ENCODE assay signal across 14 mouse cellular contexts in genomic region chr7:101106666-101107065, GRCm38 (mm10). TPM values are rescaled to one million over a fixed set of nuclear protein-coding genes. Genes with fewer than 3 reads are reported as not detected.
A peak's percentile ranks its signal among the peaks of the same experiment; 100 is the strongest.
DNase-seq lines count a peak whose midpoint lies in the region; ATAC-seq and TF ChIP-seq lines count a peak whose summit lies in the region.
"Had no signal": no experiment of that assay in that cellular context is flagged by ENCODE, and none has a peak within 500 bp of the region (broad histone marks: within the 10 kb centered on the region; RNA-seq: fewer than 3 reads in every experiment).

No protein-coding gene starts in this region.

- 59% methylated on average over 2 of the region's 2 CpGs for WGBS in hindbrain, embryonic 10.5 days
- 73% methylated on average over 2 of the region's 2 CpGs for WGBS in hindbrain, embryonic 12.5 days
- 61% methylated on average over 2 of the region's 2 CpGs for WGBS in midbrain, postnatal 0 days
- 63% methylated on average over 2 of the region's 2 CpGs for WGBS in midbrain, embryonic 13.5 days
- 54% methylated on average over 2 of the region's 2 CpGs for WGBS in embryonic facial prominence, embryonic 10.5 days
- WGBS in stomach, postnatal 0 days, result 51% methylated on average over 2 of the region's 2 CpGs

- no peak overlapping the region for H3K4me3 ChIP-seq in hindbrain, embryonic 10.5 days
- no peak overlapping the region for H3K4me3 ChIP-seq in hindbrain, embryonic 12.5 days
- H3K4me3 ChIP-seq in midbrain, postnatal 0 days (ENCODE audit: low read depth, low read length), result no peak overlapping the region
- no peak overlapping the region for H3K4me3 ChIP-seq in midbrain, embryonic 13.5 days (replicated peaks)
- H3K4me3 ChIP-seq in embryonic facial prominence, embryonic 10.5 days, result no peak overlapping the region
- H3K4me3 ChIP-seq in stomach, postnatal 0 days (ENCODE audit: low read depth, low read length), result no peak overlapping the region

- peak; percentile 29 for TF ChIP-seq CTCF in midbrain, postnatal 0 days (IDR thresholded peaks at IDR 0.05)
- peak; percentile 32 for TF ChIP-seq CTCF in stomach, postnatal 0 days (IDR thresholded peaks at IDR 0.05; ENCODE audit: low read depth)

- H3K27ac ChIP-seq in hindbrain, embryonic 10.5 days, result 0 out of 2 replicates have a peak overlapping the region, but pooled peaks have one; percentile 98
- H3K27ac ChIP-seq in hindbrain, embryonic 12.5 days, result no peak overlapping the region
- no peak overlapping the region for H3K27ac ChIP-seq in midbrain, postnatal 0 days (ENCODE audit: low read depth, low read length)
- H3K27ac ChIP-seq in midbrain, embryonic 13.5 days, result no peak overlapping the region
- no peak overlapping the region; the same call in 1 of the 2 replicates for H3K27ac ChIP-seq in embryonic facial prominence, embryonic 10.5 days (replicated peaks)
- no peak overlapping the region for H3K27ac ChIP-seq in stomach, postnatal 0 days (replicated peaks)

- no peak overlapping the region for H3K4me2 ChIP-seq in hindbrain, embryonic 12.5 days (replicated peaks)
- H3K4me2 ChIP-seq in midbrain, postnatal 0 days (ENCODE audit: low read depth, low read length, poor library complexity, severe bottlenecking), result no peak overlapping the region
- no peak overlapping the region for H3K4me2 ChIP-seq in midbrain, embryonic 13.5 days (replicated peaks)
- no peak overlapping the region for H3K4me2 ChIP-seq in stomach, postnatal 0 days (replicated peaks; ENCODE audit: low read depth)

- H3K4me1 ChIP-seq in hindbrain, embryonic 10.5 days (replicated peaks), result peaks cover 28% of the 10 kb centered on the region
- H3K4me1 ChIP-seq in hindbrain, embryonic 12.5 days, result peaks cover 14% of the 10 kb centered on the region
- H3K4me1 ChIP-seq in midbrain, postnatal 0 days (ENCODE audit: insufficient read depth, low read length), result peaks cover 7% of the 10 kb centered on the region; the same call in 1 of the 2 replicates
- H3K4me1 ChIP-seq in midbrain, embryonic 13.5 days (replicated peaks), result peaks cover 27% of the 10 kb centered on the region
- H3K4me1 ChIP-seq in embryonic facial prominence, embryonic 10.5 days, result peaks cover 23% of the 10 kb centered on the region
- H3K4me1 ChIP-seq in stomach, postnatal 0 days (replicated peaks; ENCODE audit: control insufficient read depth, insufficient read depth), result no peaks in the 10 kb centered on the region

- no peaks in the 10 kb centered on the region for H3K27me3 ChIP-seq in hindbrain, embryonic 10.5 days (ENCODE audit: insufficient read depth, poor library complexity, severe bottlenecking)
- H3K27me3 ChIP-seq in hindbrain, embryonic 12.5 days, result no peaks in the 10 kb centered on the region
- no peaks in the 10 kb centered on the region for H3K27me3 ChIP-seq in midbrain, postnatal 0 days (ENCODE audit: insufficient read depth, low read length)
- H3K27me3 ChIP-seq in midbrain, embryonic 13.5 days, result no peaks in the 10 kb centered on the region
- H3K27me3 ChIP-seq in embryonic facial prominence, embryonic 10.5 days (replicated peaks; ENCODE audit: low read depth, poor library complexity, severe bottlenecking), result no peaks in the 10 kb centered on the region; the same call in 1 of the 2 replicates
- no peaks in the 10 kb centered on the region for H3K27me3 ChIP-seq in stomach, postnatal 0 days (ENCODE audit: control insufficient read depth, insufficient read depth, low read length)
- H3K27me3 ChIP-seq: forebrain, embryonic 15.5 days; midbrain, embryonic 15.5 days had no signal

- H3K9me3 ChIP-seq in hindbrain, embryonic 10.5 days, result no peaks in the 10 kb centered on the region
- no peaks in the 10 kb centered on the region for H3K9me3 ChIP-seq in hindbrain, embryonic 12.5 days (replicated peaks)
- no peaks in the 10 kb centered on the region for H3K9me3 ChIP-seq in midbrain, postnatal 0 days (ENCODE audit: low read length)
- H3K9me3 ChIP-seq in midbrain, embryonic 13.5 days, result no peaks in the 10 kb centered on the region
- H3K9me3 ChIP-seq in embryonic facial prominence, embryonic 10.5 days, result no peaks in the 10 kb centered on the region
- H3K9me3 ChIP-seq in stomach, postnatal 0 days (ENCODE audit: control insufficient read depth, low read length), result no peaks in the 10 kb centered on the region
- H3K9me3 ChIP-seq: forebrain, embryonic 15.5 days; midbrain, embryonic 15.5 days had no signal

- no peak for TF ChIP-seq EP300 in stomach, postnatal 0 days (optimal IDR thresholded peaks at IDR 0.05)

- H3K36me3 ChIP-seq in hindbrain, embryonic 10.5 days, result peaks cover 10% of the 10 kb centered on the region
- peaks cover 10% of the 10 kb centered on the region for H3K36me3 ChIP-seq in hindbrain, embryonic 12.5 days
- no peaks in the 10 kb centered on the region for H3K36me3 ChIP-seq in midbrain, postnatal 0 days (ENCODE audit: insufficient read depth, low read length)
- peaks cover 6% of the 10 kb centered on the region; the same call in 1 of the 2 replicates for H3K36me3 ChIP-seq in midbrain, embryonic 13.5 days
- peaks cover 11% of the 10 kb centered on the region for H3K36me3 ChIP-seq in embryonic facial prominence, embryonic 10.5 days (replicated peaks)
- H3K36me3 ChIP-seq in stomach, postnatal 0 days (ENCODE audit: control insufficient read depth, insufficient read depth, low read length), result no peaks in the 10 kb centered on the region

- ATAC-seq in hindbrain, embryonic 12.5 days (ENCODE audit: low FRiP score), result no peak
- no peak for ATAC-seq in midbrain, postnatal 0 days (ENCODE audit: low FRiP score)
- ATAC-seq in midbrain, embryonic 13.5 days, result no peak
- ATAC-seq in stomach, postnatal 0 days (ENCODE audit: low FRiP score, low TSS enrichment), result no peak
- ATAC-seq: forebrain, embryonic 15.5 days had no signal

- DNase-seq in hindbrain, embryonic 10.5 days (ENCODE audit: low spot score), result no peak
- no peak for DNase-seq in midbrain, postnatal 0 days (ENCODE audit: low spot score)
- peak; percentile 8 for DNase-seq in embryonic facial prominence, embryonic 10.5 days (ENCODE audit: low spot score)
- peak; percentile 12 for DNase-seq in stomach, postnatal 0 days (ENCODE audit: low spot score)
- no peak for DNase-seq in ovary, postnatal 10 days (ENCODE audit: low spot score)
- DNase-seq: adrenal gland, adult 8-10 months; cerebellum, adult 11 months; left cerebral cortex, postnatal 4 days; lung, adult 2 months; right cerebral cortex, postnatal 14 days had no signal

- no peak overlapping the region for H3K9ac ChIP-seq in hindbrain, embryonic 12.5 days
- H3K9ac ChIP-seq in midbrain, postnatal 0 days (replicated peaks; ENCODE audit: low read length, poor library complexity, severe bottlenecking), result no peak overlapping the region
- no peak overlapping the region for H3K9ac ChIP-seq in midbrain, embryonic 13.5 days (replicated peaks)
- H3K9ac ChIP-seq in stomach, postnatal 0 days (ENCODE audit: low read length), result no peak overlapping the region
- H3K9ac ChIP-seq: forebrain, embryonic 15.5 days had no signal

RNA-seq across cellular contexts. Expression of gene Fchsd2, which starts 14.0 kb away (rescaled TPM):
- polyA plus RNA-seq in hindbrain, embryonic 10.5 days (2016; fragmentation: Nextera tagmentation; extraction: Ambion mirVana), result 18.5 and 20.9 TPM in 2 replicates
- polyA plus RNA-seq in hindbrain, embryonic 12.5 days (2016; fragmentation: Nextera tagmentation; extraction: Ambion mirVana), result 40.0 and 40.5 TPM in 2 replicates
- total RNA-seq in midbrain, postnatal 0 days (2014; rRNA removed), result 55.7 and 67.7 TPM in 2 replicates
- polyA plus RNA-seq in midbrain, postnatal 0 days (2015; fragmentation: Nextera tagmentation; extraction: Ambion mirVana), result 34.3 and 39.2 TPM in 2 replicates
- 37.5 and 38.2 TPM in 2 replicates for polyA plus RNA-seq in midbrain, embryonic 13.5 days (2015; fragmentation: Nextera tagmentation; extraction: Ambion mirVana)
- polyA plus RNA-seq in embryonic facial prominence, embryonic 10.5 days (2016; fragmentation: Nextera tagmentation; extraction: Ambion mirVana), result 18.7 and 20.9 TPM in 2 replicates
- polyA plus RNA-seq in stomach, postnatal 0 days (2015; fragmentation: Nextera tagmentation; extraction: Ambion mirVana), result 6.4 and 6.9 TPM in 2 replicates

Comparison
In these comparisons a context has a peak if more than half of its experiments do, and no peak if none do; other contexts are left out.
1. DNase-seq: peak in embryonic facial prominence, embryonic 10.5 days (single experiment) and stomach, postnatal 0 days (single experiment); none in hindbrain, embryonic 10.5 days (single experiment), midbrain, postnatal 0 days (single experiment) and ovary, postnatal 10 days (single experiment).